Comparison of ENCODE assay signal across 8 mouse cellular contexts in genomic region chr14:105483352-105484083, GRCm38 (mm10).
DNase-seq lines count a peak whose midpoint lies in the region; ATAC-seq lines count a peak whose summit lies in the region.

No protein-coding gene starts in this region.

- peak overlapping the region; percentile 56 for H3K4me2 ChIP-seq in hindbrain, embryonic 15.5 days

- peak; percentile 96 for ATAC-seq in hindbrain, embryonic 15.5 days (ENCODE audit: low FRiP score, low read depth)

- H3K9ac ChIP-seq in hindbrain, embryonic 15.5 days: peak overlapping the region; percentile 30; the same call in 1 of the 2 replicates

- no peak overlapping the region for H3K27ac ChIP-seq in brown adipose tissue, adult 24 weeks (replicated peaks; ENCODE audit: low read depth, low read length)
- H3K27ac ChIP-seq in hindbrain, embryonic 15.5 days (replicated peaks): peak overlapping the region; percentile 71

- H3K9me3 ChIP-seq in hindbrain, embryonic 15.5 days: no peaks in the 10 kb centered on the region
- H3K9me3 ChIP-seq in megakaryocyte, embryonic 14.5 days: 0 out of 2 replicates have a peak, but pooled peaks cover 5% of the 10 kb centered on the region

- DNase-seq in adrenal gland, adult 2 months: peak; percentile 40
- DNase-seq in adrenal gland, adult 8-10 months: no peak
- DNase-seq in forelimb bud, embryonic 11.5 days (ENCODE audit: low read depth, low spot score): peak; percentile 47
- DNase-seq in left cerebral cortex, postnatal 4 days: peak; percentile 77
- DNase-seq in right cerebral cortex, postnatal 25 days: peak; percentile 53

- intact Hi-C loops in left cerebral cortex, postnatal 4 days (cut with DNase I): loop anchor here (5.0 to 10.0 kb wide), 2 partner anchors 169 to 249 kb away; no protein-coding TSS in a partner anchor

- peak overlapping the region; percentile 31 for H3K4me3 ChIP-seq in brown adipose tissue, adult 24 weeks (ENCODE audit: insufficient read depth, low read depth, low read length)
- peak overlapping the region; percentile 28 for H3K4me3 ChIP-seq in hindbrain, embryonic 15.5 days
- H3K4me3 ChIP-seq in megakaryocyte, embryonic 14.5 days (replicated peaks): peak overlapping the region; percentile 88

- no peaks in the 10 kb centered on the region for H3K36me3 ChIP-seq in hindbrain, embryonic 15.5 days
- H3K36me3 ChIP-seq in megakaryocyte, embryonic 14.5 days (replicated peaks; ENCODE audit: low read length): no peaks in the 10 kb centered on the region

- peaks cover 3% of the 10 kb centered on the region; the same call in 1 of the 2 replicates for H3K4me1 ChIP-seq in brown adipose tissue, adult 24 weeks (ENCODE audit: control insufficient read depth, insufficient read depth, insufficient read length, low read length)
- peaks cover 12% of the 10 kb centered on the region for H3K4me1 ChIP-seq in hindbrain, embryonic 15.5 days (replicated peaks)
- peaks cover 15% of the 10 kb centered on the region for H3K4me1 ChIP-seq in megakaryocyte, embryonic 14.5 days

- 0 out of 2 replicates have a peak, but pooled peaks cover 5% of the 10 kb centered on the region for H3K27me3 ChIP-seq in hindbrain, embryonic 15.5 days
- peaks cover 6% of the 10 kb centered on the region for H3K27me3 ChIP-seq in megakaryocyte, embryonic 14.5 days (replicated peaks)

- 7% methylated on average over 21 of the region's 21 CpGs for WGBS in hindbrain, embryonic 15.5 days

Comparison
In these comparisons a context has a peak if more than half of its experiments do, and no peak if none do; other contexts are left out.
1. H3K4me3 ChIP-seq: peak in every context shown above with its lines; median percentile 88 in megakaryocyte, embryonic 14.5 days; 31 in brown adipose tissue, adult 24 weeks; 28 in hindbrain, embryonic 15.5 days.